Comparison of ENCODE assay signal across 9 mouse cellular contexts in the genomic region with DNA sequence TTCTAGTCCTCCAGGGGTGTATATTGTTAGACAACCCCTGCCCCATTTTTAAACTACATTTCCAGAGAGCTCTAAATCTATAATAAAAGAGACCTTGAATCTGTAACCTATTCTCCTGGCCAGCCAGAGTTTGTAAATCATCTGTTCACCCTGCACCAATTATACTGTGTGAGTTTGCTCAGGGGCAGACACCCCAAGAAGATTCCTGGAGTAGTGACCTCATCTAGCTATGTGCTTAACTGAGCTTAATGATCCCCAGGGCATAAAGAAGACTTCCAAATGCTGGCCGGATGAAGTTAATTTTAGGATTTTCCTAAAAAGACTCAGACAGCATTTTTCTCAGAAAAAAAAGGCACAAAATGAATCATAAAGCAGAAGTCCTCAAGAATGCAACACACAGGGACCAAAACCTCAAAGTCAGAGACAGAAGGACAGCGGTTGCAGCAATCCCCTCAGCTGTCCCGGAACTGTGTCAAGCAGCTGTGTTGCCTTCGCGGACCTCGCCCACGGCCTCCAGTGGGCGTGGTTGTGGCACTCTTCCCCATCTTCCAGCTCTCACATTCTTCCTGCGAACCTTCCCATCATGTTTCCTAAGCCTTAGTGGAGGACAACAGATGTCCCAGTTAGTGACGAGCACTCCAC. TPM values are rescaled to one million over a fixed set of nuclear protein-coding genes. Genes with fewer than 3 reads are reported as not detected.
DNase-seq lines count a peak whose midpoint lies in the region; ATAC-seq and TF ChIP-seq lines count a peak whose summit lies in the region.
"Had no signal": no experiment of that assay in that cellular context is flagged by ENCODE, and none has a peak within 500 bp of the region (broad histone marks: within the 10 kb centered on the region; RNA-seq: fewer than 3 reads in every experiment).

No protein-coding gene starts in this region.

- TF ChIP-seq CTCF in C2C12 (IDR thresholded peaks at IDR 0.05; ENCODE audit: control insufficient read depth, insufficient read depth, insufficient read length): no peak

- intact Hi-C loops in left cerebral cortex, postnatal 25 days (cut with DNase I): loop anchor here (10.0 kb wide), 1 partner anchor 278 kb away; no protein-coding TSS in a partner anchor

- no peaks in the 10 kb centered on the region for H3K36me3 ChIP-seq in C2C12 (ENCODE audit: control insufficient read depth, insufficient read depth)
- H3K36me3 ChIP-seq in hindbrain, embryonic 14.5 days (replicated peaks; ENCODE audit: control insufficient read depth, insufficient read depth): no peaks in the 10 kb centered on the region

- no peak overlapping the region for H3K9ac ChIP-seq in hindbrain, embryonic 14.5 days

- ATAC-seq in hindbrain, embryonic 14.5 days (ENCODE audit: low FRiP score): no peak

- H3K4me3 ChIP-seq in C2C12 (ENCODE audit: insufficient read depth, poor library complexity, severe bottlenecking): no peak overlapping the region
- no peak overlapping the region for H3K4me3 ChIP-seq in hindbrain, embryonic 14.5 days (replicated peaks; ENCODE audit: low read length)

- H3K27me3 ChIP-seq in C2C12 (ENCODE audit: control insufficient read depth, insufficient read depth, insufficient read length): no peaks in the 10 kb centered on the region
- no peaks in the 10 kb centered on the region for H3K27me3 ChIP-seq in hindbrain, embryonic 14.5 days (ENCODE audit: control insufficient read depth, insufficient read depth, low read length)

- 76% methylated on average over 10 of the region's 10 CpGs for WGBS in hindbrain, embryonic 14.5 days

- H3K79me3 ChIP-seq in C2C12 (ENCODE audit: low read depth): no peaks in the 10 kb centered on the region

- peak; percentile 32 for DNase-seq in adrenal gland, postnatal 25 days
- peak; percentile 71 to 78 for DNase-seq in heart, adult 9 months (ENCODE audit: low spot score in 2 of 2)
- peak; percentile 9 to 73 for DNase-seq in left cerebral cortex, postnatal 25 days (ENCODE audit: low spot score in 2 of 2)
- DNase-seq in right cerebral cortex, postnatal 36 days (ENCODE audit: low spot score in 2 of 2): peak; percentile 4 to 38
- no peak for DNase-seq in thymus, postnatal 25 days
- DNase-seq in c-Kit-positive CD71-positive TER-119-positive erythroid progenitor cells, embryonic 14.5 days (ENCODE audit: low spot score): no peak
- DNase-seq in hindbrain, embryonic 14.5 days (ENCODE audit: low spot score): no peak

- no peaks in the 10 kb centered on the region for H3K79me2 ChIP-seq in C2C12 (ENCODE audit: control insufficient read depth, insufficient read depth)

- H3K27ac ChIP-seq in hindbrain, embryonic 14.5 days: no peak overlapping the region

- no peak overlapping the region for H3K4me2 ChIP-seq in hindbrain, embryonic 14.5 days (replicated peaks)

- no peak overlapping the region for H3ac ChIP-seq in C2C12 (ENCODE audit: control insufficient read depth, insufficient read length, low read depth)

- H3K4me1 ChIP-seq in hindbrain, embryonic 14.5 days (replicated peaks; ENCODE audit: control insufficient read depth, insufficient read depth, low read length): no peaks in the 10 kb centered on the region

- no peaks in the 10 kb centered on the region for H3K9me3 ChIP-seq in hindbrain, embryonic 14.5 days (ENCODE audit: control insufficient read depth, low read length)

TF ChIP-seq in C2C12, 6 proteins besides CTCF, POLR2A, EP300 and RAD21:
- no peak for TF ChIP-seq MYOG (IDR thresholded peaks at IDR 0.05; ENCODE audit: control insufficient read depth, extremely low read depth, insufficient read length)
- TF ChIP-seq USF1 (IDR thresholded peaks at IDR 0.05; ENCODE audit: low read depth): no peak
- no peak for TF ChIP-seq MAX (IDR thresholded peaks at IDR 0.05)
- TF ChIP-seq FOSL1 (IDR thresholded peaks at IDR 0.05; ENCODE audit: insufficient read depth, low read length, poor library complexity, severe bottlenecking): no peak
- peak; percentile 94 for TF ChIP-seq MYOD1 (IDR thresholded peaks at IDR 0.05; ENCODE audit: control insufficient read depth, insufficient read length, low read depth)
- TF ChIP-seq CEBPB (IDR thresholded peaks at IDR 0.05; ENCODE audit: low read depth): no peak

RNA-seq across cellular contexts. Expression of a gene that starts 2.8 kb away (rescaled TPM):
- not detected for polyA plus RNA-seq in C2C12 (2012; fragmentation: generic; extraction: Trizol)
- total RNA-seq in adrenal gland, postnatal 25 days (2021): not detected in 2 replicates
- total RNA-seq in left cerebral cortex, postnatal 25 days (2021): not detected
- polyA plus RNA-seq in hindbrain, embryonic 14.5 days (2014; fragmentation: Nextera tagmentation; extraction: Ambion mirVana): not detected in 2 replicates
- polyA plus RNA-seq: liver, embryonic 16.5 days had no signal

RNA-seq across cellular contexts. Expression of a gene that starts 13.2 kb away (rescaled TPM):
- not detected for polyA plus RNA-seq in C2C12 (2012; fragmentation: generic; extraction: Trizol)
- total RNA-seq in adrenal gland, postnatal 25 days (2021): not detected in 2 replicates
- not detected for total RNA-seq in left cerebral cortex, postnatal 25 days (2021)
- polyA plus RNA-seq in hindbrain, embryonic 14.5 days (2014; fragmentation: Nextera tagmentation; extraction: Ambion mirVana): not detected in 2 replicates
- polyA plus RNA-seq: liver, embryonic 16.5 days had no signal

RNA-seq across cellular contexts. Expression of a gene that starts 23.4 kb away (rescaled TPM):
- polyA plus RNA-seq in C2C12 (2012; fragmentation: generic; extraction: Trizol): not detected
- total RNA-seq in adrenal gland, postnatal 25 days (2021): not detected in 2 replicates
- not detected for total RNA-seq in left cerebral cortex, postnatal 25 days (2021)
- not detected in 2 replicates for polyA plus RNA-seq in hindbrain, embryonic 14.5 days (2014; fragmentation: Nextera tagmentation; extraction: Ambion mirVana)
- polyA plus RNA-seq: liver, embryonic 16.5 days had no signal

RNA-seq across cellular contexts. Expression of a gene that starts 31.2 kb away (rescaled TPM):
- not detected for polyA plus RNA-seq in C2C12 (2012; fragmentation: generic; extraction: Trizol)
- not detected in 2 replicates for total RNA-seq in adrenal gland, postnatal 25 days (2021)
- total RNA-seq in left cerebral cortex, postnatal 25 days (2021): not detected
- polyA plus RNA-seq in hindbrain, embryonic 14.5 days (2014; fragmentation: Nextera tagmentation; extraction: Ambion mirVana): not detected in 2 replicates
- polyA plus RNA-seq: liver, embryonic 16.5 days had no signal

RNA-seq across cellular contexts. Expression of a gene that starts 43.1 kb away (rescaled TPM):
- polyA plus RNA-seq in C2C12 (2012; fragmentation: generic; extraction: Trizol): not detected
- not detected in 2 replicates for total RNA-seq in adrenal gland, postnatal 25 days (2021)
- not detected for total RNA-seq in left cerebral cortex, postnatal 25 days (2021)
- polyA plus RNA-seq in hindbrain, embryonic 14.5 days (2014; fragmentation: Nextera tagmentation; extraction: Ambion mirVana): not detected in 2 replicates
- polyA plus RNA-seq: liver, embryonic 16.5 days had no signal

Comparison
In these comparisons a context has a peak if more than half of its experiments do, and no peak if none do; other contexts are left out.
1. DNase-seq: peak in adrenal gland, postnatal 25 days (single experiment), heart, adult 9 months (2 of 2), left cerebral cortex, postnatal 25 days (2 of 2) and right cerebral cortex, postnatal 36 days (2 of 2); none in thymus, postnatal 25 days (single experiment), c-Kit-positive CD71-positive TER-119-positive erythroid progenitor cells, embryonic 14.5 days (single experiment) and hindbrain, embryonic 14.5 days (single experiment).